Mouse (Mus musculus): ENCODE measurements around the gene Gm7347.
"Not testable (repeated sequence)": the region's sequence is repeated elsewhere in the genome, so short reads cannot be mapped to it uniquely, and the experiment has no call there.

DNA sequence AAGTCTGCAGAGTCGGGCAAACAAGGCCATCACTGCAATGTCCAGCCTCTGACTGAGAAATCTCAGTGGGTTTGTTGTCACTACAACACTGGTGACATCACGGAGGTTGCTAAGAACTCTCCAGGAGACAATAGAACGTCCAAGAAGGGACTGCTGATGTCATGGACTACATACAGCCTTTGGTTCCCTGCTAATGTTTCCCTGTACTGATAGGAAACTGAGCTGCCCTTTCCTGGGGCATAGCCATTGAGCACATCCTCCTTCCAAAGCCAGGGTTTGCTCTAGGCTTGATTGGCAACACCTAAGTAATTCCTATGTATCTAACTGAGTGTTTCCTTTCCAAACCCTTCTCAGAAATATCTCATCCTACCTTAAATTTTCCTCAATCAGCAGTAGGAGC, 46.9 kb upstream of the Gm7347 start, which contains the start of gene 5031410I06Rik:
- TF ChIP-seq POLR2A (IDR thresholded peaks at IDR 0.05; ENCODE audit: insufficient read depth, low read length); CTCF (IDR thresholded peaks at IDR 0.05; ENCODE audit: low read depth, low read length): not testable (repeated sequence)

Measured in ES-Bruce4 (cell line).